Mouse (Mus musculus): ENCODE results near the gene Nudt5. TPM values are rescaled to one million over a fixed set of nuclear protein-coding genes. Genes with fewer than 3 reads are reported as not detected.

Nudt5 gene
- total and polyA plus RNA-seq, 3 experiments = 82.1 to 141 TPM; not detected in 1

DNA sequence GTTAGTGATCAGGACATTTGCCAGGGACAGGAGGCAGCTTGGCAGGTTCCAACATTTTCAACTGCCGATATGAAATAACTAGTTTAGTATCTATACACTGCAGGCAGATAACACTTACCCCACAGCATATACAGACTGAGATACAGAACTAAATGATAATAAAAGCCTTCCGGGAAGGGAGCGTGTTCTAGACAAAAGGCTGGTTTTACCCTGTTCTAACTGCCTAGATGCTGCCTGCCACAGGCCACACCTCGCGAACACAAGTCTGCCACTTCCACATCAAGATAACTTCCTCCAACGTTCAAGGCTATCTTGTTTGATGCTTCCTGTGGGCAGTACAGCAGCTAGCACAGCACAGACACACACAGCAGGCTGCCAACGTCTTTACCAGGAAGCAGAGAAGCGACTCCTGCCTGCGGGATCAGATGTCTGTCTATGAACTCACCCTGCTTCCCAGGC is 43.6 kb upstream of the Nudt5 start (continued):
- TF ChIP-seq TAL1 (IDR thresholded peaks at IDR 0.05; ENCODE audit: low read length) = peak; percentile 53
- peak; percentile 77 for TF ChIP-seq SIN3A (IDR thresholded peaks at IDR 0.05; ENCODE audit: low read length)
- peak; percentile 75 for TF ChIP-seq RCOR1 (IDR thresholded peaks at IDR 0.05; ENCODE audit: low read depth, low read length)
- no peak for TF ChIP-seq POLR2AphosphoS2 (IDR thresholded peaks at IDR 0.05; ENCODE audit: low read length)
- peak; percentile 61; the same call in 1 of the 2 replicates for TF ChIP-seq ZMIZ1 (IDR thresholded peaks at IDR 0.05; ENCODE audit: low read depth, low read length)
- no peak; the same call in 1 of the 2 replicates for TF ChIP-seq RAD21 (IDR thresholded peaks at IDR 0.05; ENCODE audit: low read depth, low read length)
- peak; percentile 99 for TF ChIP-seq GATA1 (IDR thresholded peaks at IDR 0.05; ENCODE audit: low read depth, low read length)
- peak; percentile 68; the same call in 1 of the 2 replicates for TF ChIP-seq ELF1 (IDR thresholded peaks at IDR 0.05; ENCODE audit: low read depth, low read length)
- TF ChIP-seq POLR2AphosphoS5 (IDR thresholded peaks at IDR 0.05; ENCODE audit: borderline replicate concordance, low read depth, low read length) = no peak
- no peak for TF ChIP-seq USF1 (IDR thresholded peaks at IDR 0.05; ENCODE audit: low read depth, low read length)
- TF ChIP-seq BHLHE40 (IDR thresholded peaks at IDR 0.05; ENCODE audit: borderline replicate concordance, low read depth, low read length) = peak; percentile 63
- TF ChIP-seq TBP (IDR thresholded peaks at IDR 0.05; ENCODE audit: low read depth, low read length) = peak; percentile 80
- no peak for TF ChIP-seq CTCF (IDR thresholded peaks at IDR 0.05 in 2 of 3, conservative IDR thresholded peaks at IDR 0.05 in 1 of 3; ENCODE audit: control insufficient read depth in 1 of 3, insufficient read depth in 1 of 3, low read depth in 2 of 3, low read length in 3 of 3, poor library complexity in 1 of 3, severe bottlenecking in 1 of 3)
- peak; percentile 93 for TF ChIP-seq ETS1 (IDR thresholded peaks at IDR 0.05; ENCODE audit: low read depth, low read length)
- no peak; the same call in 1 of the 2 replicates for TF ChIP-seq KAT2A (conservative IDR thresholded peaks at IDR 0.05; ENCODE audit: low read depth, low read length)
- TF ChIP-seq ZC3H11A (IDR thresholded peaks at IDR 0.05; ENCODE audit: low read depth, low read length) = no peak
- TF ChIP-seq CHD1 (IDR thresholded peaks at IDR 0.05; ENCODE audit: low read depth, low read length) = no peak
- TF ChIP-seq GABPA (IDR thresholded peaks at IDR 0.05; ENCODE audit: low read depth, low read length) = no peak
- peak in 1 of 2 experiments; percentile 73; a peak in 2 of 4 replicates for TF ChIP-seq POLR2A (IDR thresholded peaks at IDR 0.05; ENCODE audit: control insufficient read depth in 1 of 2, insufficient read depth in 1 of 2, low read depth in 1 of 2, low read length in 2 of 2, poor library complexity in 1 of 2)

GRCm38 (mm10) chr2:5801927-5802590 is 42.8 kb upstream of the Nudt5 start:
- TF ChIP-seq ZC3H11A (IDR thresholded peaks at IDR 0.05; ENCODE audit: low read depth, low read length) (no peak), CHD1 (IDR thresholded peaks at IDR 0.05; ENCODE audit: low read depth, low read length) (0 out of 2 replicates have a peak, but pooled peaks have one; percentile 51), MYB (IDR thresholded peaks at IDR 0.05; ENCODE audit: low read depth, low read length) (peak; percentile 76), TCF12 (IDR thresholded peaks at IDR 0.05; ENCODE audit: low read depth, low read length) (peak; percentile 82), ZKSCAN1 (IDR thresholded peaks at IDR 0.05; ENCODE audit: low read depth, low read length) (no peak), EP300 (IDR thresholded peaks at IDR 0.05; ENCODE audit: low read depth in 1 of 2, low read length in 2 of 2) (peak; percentile 85 to 92), GATA1 (IDR thresholded peaks at IDR 0.05; ENCODE audit: low read depth, low read length) (peak; percentile 79), RCOR1 (IDR thresholded peaks at IDR 0.05; ENCODE audit: low read depth, low read length) (peak; percentile 57; the same call in 1 of the 2 replicates), ETS1 (IDR thresholded peaks at IDR 0.05; ENCODE audit: low read depth, low read length) (peak; percentile 82), RAD21 (IDR thresholded peaks at IDR 0.05; ENCODE audit: low read depth, low read length) (no peak), TAL1 (IDR thresholded peaks at IDR 0.05; ENCODE audit: low read length) (peak; percentile 77)
- no peaks in the 10 kb centered on the region for H3K79me2 ChIP-seq (ENCODE audit: control insufficient read depth, insufficient read depth, low read length, poor library complexity)
- H3K27me3 ChIP-seq (ENCODE audit: control insufficient read depth in 1 of 2, insufficient read depth in 2 of 2, low read length in 2 of 2) = no peaks in the 10 kb centered on the region
- peak overlapping the region; percentile 17 to 38 for H3K4me3 ChIP-seq (ENCODE audit: control insufficient read depth in 1 of 2, insufficient read depth in 1 of 2, low read depth in 2 of 2, low read length in 2 of 2)
- DNase-seq (ENCODE audit: low read depth, low spot score) = peak; percentile 72
- no peaks in the 10 kb centered on the region for H3K9me3 ChIP-seq (replicated peaks; ENCODE audit: insufficient read depth, low read length)
- H3K36me3 ChIP-seq (ENCODE audit: control insufficient read depth in 1 of 2, insufficient read depth in 2 of 2, low read length in 2 of 2) = peaks cover 0 to 48% of the 10 kb centered on the region in 2 experiments; a peak in 3 of 4 replicates
- peak overlapping the region; percentile 95 for H3K27ac ChIP-seq (ENCODE audit: control insufficient read depth, low read depth, low read length)
- peaks cover 21 to 34% of the 10 kb centered on the region in 2 experiments for H3K4me1 ChIP-seq (ENCODE audit: control insufficient read depth in 1 of 2, insufficient read depth in 2 of 2, low read length in 2 of 2)
- H3K9ac ChIP-seq (ENCODE audit: control insufficient read depth, low read depth, low read length, poor library complexity, severe bottlenecking) = peak overlapping the region; percentile 52
